Mouse (Mus musculus): ENCODE results near the gene Mast2. TPM values are rescaled to one million over a fixed set of nuclear protein-coding genes. Genes with fewer than 3 reads are reported as not detected.
A peak's percentile ranks its signal among the peaks of the same experiment; 100 is the strongest.

The Mast2 gene
- total and polyA plus RNA-seq, 3 experiments = 13.3 to 126 (median 46.4) TPM

DNA sequence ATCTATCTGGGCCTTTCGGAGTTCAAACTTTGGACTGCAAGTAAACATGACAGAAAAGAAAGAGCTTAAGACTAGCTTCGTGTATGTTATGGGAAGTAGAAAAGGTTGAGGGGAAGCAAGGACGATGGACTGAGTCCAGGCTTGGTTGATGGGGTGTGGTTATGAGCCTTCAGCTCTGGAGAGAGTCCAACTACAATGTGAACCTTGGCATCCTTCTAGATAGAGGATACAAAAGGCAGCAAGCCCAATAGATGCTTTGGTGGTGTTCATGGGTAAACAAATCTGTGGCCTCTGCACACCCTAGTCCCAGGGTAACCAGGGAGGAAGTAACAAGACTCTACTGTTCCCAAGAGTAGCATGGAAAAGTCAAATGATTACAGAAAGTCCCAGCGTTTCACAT is 28.5 kb upstream of the Mast2 start:
- H3K79me2 ChIP-seq (ENCODE audit: control insufficient read depth, insufficient read depth, low read length, poor library complexity) = no peaks in the 10 kb centered on the region
- H3K4me3 ChIP-seq (ENCODE audit: control insufficient read depth in 1 of 2, insufficient read depth in 1 of 2, low read depth in 2 of 2, low read length in 2 of 2) = no peak overlapping the region
- peak; percentile 54 for DNase-seq (ENCODE audit: low read depth, low spot score)
- peaks cover 0 to 20% of the 10 kb centered on the region in 2 experiments; a peak in 2 of 4 replicates for H3K36me3 ChIP-seq (ENCODE audit: control insufficient read depth in 1 of 2, insufficient read depth in 2 of 2, low read length in 2 of 2)
- no peaks in the 10 kb centered on the region for H3K27me3 ChIP-seq (ENCODE audit: control insufficient read depth in 1 of 2, insufficient read depth in 2 of 2, low read length in 2 of 2)
- H3K27ac ChIP-seq (ENCODE audit: control insufficient read depth, low read depth, low read length) = no peak overlapping the region
- peaks cover 5 to 12% of the 10 kb centered on the region in 2 experiments for H3K4me1 ChIP-seq (ENCODE audit: control insufficient read depth in 1 of 2, insufficient read depth in 2 of 2, low read length in 2 of 2)
- TF ChIP-seq CTCF (IDR thresholded peaks at IDR 0.05 in 2 of 3, conservative IDR thresholded peaks at IDR 0.05 in 1 of 3; ENCODE audit: control insufficient read depth in 1 of 3, insufficient read depth in 1 of 3, low read depth in 2 of 3, low read length in 3 of 3, poor library complexity in 1 of 3, severe bottlenecking in 1 of 3) (no peak), POLR2AphosphoS2 (IDR thresholded peaks at IDR 0.05; ENCODE audit: low read length) (no peak), USF2 (IDR thresholded peaks at IDR 0.05; ENCODE audit: borderline replicate concordance in 1 of 2, insufficient read depth in 1 of 2, low read depth in 1 of 2, low read length in 2 of 2) (no peak), ZC3H11A (IDR thresholded peaks at IDR 0.05; ENCODE audit: low read depth, low read length) (no peak), USF1 (IDR thresholded peaks at IDR 0.05; ENCODE audit: low read depth, low read length) (no peak)
- H3K9me3 ChIP-seq (replicated peaks; ENCODE audit: insufficient read depth, low read length) = no peaks in the 10 kb centered on the region
- no peak overlapping the region for H3K9ac ChIP-seq (ENCODE audit: control insufficient read depth, low read depth, low read length, poor library complexity, severe bottlenecking)

DNA sequence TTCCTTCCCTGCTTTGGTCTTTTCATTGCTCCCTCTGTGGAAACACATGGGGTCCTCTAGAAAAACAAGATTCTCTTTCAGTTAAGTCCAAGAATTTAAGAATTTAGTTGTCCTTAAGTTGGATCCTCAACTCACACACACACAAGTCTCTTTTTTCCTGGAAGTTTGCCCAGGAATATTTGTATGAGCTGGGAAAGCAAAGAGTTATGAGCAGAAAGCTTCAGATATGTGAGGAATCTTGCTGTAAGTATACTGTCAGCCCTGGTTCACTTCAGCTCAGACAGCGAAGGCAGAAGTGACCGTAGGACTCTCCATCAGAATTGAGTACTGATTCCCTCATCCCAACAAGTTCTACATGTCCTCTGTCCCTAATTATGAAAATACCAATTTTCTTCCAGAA is 27.9 kb upstream of the Mast2 start:
- Histone ChIP-seq H3K9me3 (replicated peaks; ENCODE audit: insufficient read depth, low read length) (no peaks in the 10 kb centered on the region), H3K4me3 (ENCODE audit: control insufficient read depth in 1 of 2, insufficient read depth in 1 of 2, low read depth in 2 of 2, low read length in 2 of 2) (no peak overlapping the region), H3K27me3 (ENCODE audit: control insufficient read depth in 1 of 2, insufficient read depth in 2 of 2, low read length in 2 of 2) (no peaks in the 10 kb centered on the region), H3K79me2 (ENCODE audit: control insufficient read depth, insufficient read depth, low read length, poor library complexity) (no peaks in the 10 kb centered on the region), H3K27ac (ENCODE audit: control insufficient read depth, low read depth, low read length) (no peak overlapping the region), H3K4me1 (ENCODE audit: control insufficient read depth in 1 of 2, insufficient read depth in 2 of 2, low read length in 2 of 2) (peaks cover 5 to 12% of the 10 kb centered on the region in 2 experiments), H3K9ac (ENCODE audit: control insufficient read depth, low read depth, low read length, poor library complexity, severe bottlenecking) (no peak overlapping the region), H3K36me3 (ENCODE audit: control insufficient read depth in 1 of 2, insufficient read depth in 2 of 2, low read length in 2 of 2) (peaks cover 0 to 20% of the 10 kb centered on the region in 2 experiments; a peak in 2 of 4 replicates)
- DNase-seq (ENCODE audit: low read depth, low spot score) = no peak
- TF ChIP-seq CHD2 (IDR thresholded peaks at IDR 0.05; ENCODE audit: low read length) = no peak
- TF ChIP-seq MEF2A (IDR thresholded peaks at IDR 0.05; ENCODE audit: extremely low read depth, insufficient replicate concordance, low read depth, low read length, poor library complexity, severe bottlenecking) = no peak
- TF ChIP-seq E2F4 (IDR thresholded peaks at IDR 0.05; ENCODE audit: borderline replicate concordance, low read depth, low read length) = no peak
- TF ChIP-seq CTCF (IDR thresholded peaks at IDR 0.05 in 2 of 3, conservative IDR thresholded peaks at IDR 0.05 in 1 of 3; ENCODE audit: control insufficient read depth in 1 of 3, insufficient read depth in 1 of 3, low read depth in 2 of 3, low read length in 3 of 3, poor library complexity in 1 of 3, severe bottlenecking in 1 of 3) = no peak
- no peak for TF ChIP-seq MAZ (IDR thresholded peaks at IDR 0.05; ENCODE audit: low read depth, low read length)
- TF ChIP-seq NELFE (IDR thresholded peaks at IDR 0.05; ENCODE audit: low read depth, low read length) = no peak
- no peak for TF ChIP-seq SIN3A (IDR thresholded peaks at IDR 0.05; ENCODE audit: low read length)
- no peak for TF ChIP-seq MAFK (IDR thresholded peaks at IDR 0.05; ENCODE audit: borderline replicate concordance, low read depth, low read length)
- TF ChIP-seq ZKSCAN1 (IDR thresholded peaks at IDR 0.05; ENCODE audit: low read depth, low read length) = no peak
- no peak for TF ChIP-seq KAT2A (conservative IDR thresholded peaks at IDR 0.05; ENCODE audit: low read depth, low read length)
- TF ChIP-seq MXI1 (IDR thresholded peaks at IDR 0.05; ENCODE audit: low read depth, low read length) = no peak
- no peak for TF ChIP-seq RCOR1 (IDR thresholded peaks at IDR 0.05; ENCODE audit: low read depth, low read length)

Data from MEL (cell line).